Mouse (Mus musculus): ENCODE measurements around the gene Smim24. TPM values are rescaled to one million over a fixed set of nuclear protein-coding genes. Genes with fewer than 3 reads are reported as not detected.
A peak's percentile ranks its signal among the peaks of the same experiment; 100 is the strongest.

Smim24 gene
- 1 to 10 TPM; 1.8 to 2.4 TPM for total RNA-seq (2021)
- long read RNA-seq: 0 reads

DNA sequence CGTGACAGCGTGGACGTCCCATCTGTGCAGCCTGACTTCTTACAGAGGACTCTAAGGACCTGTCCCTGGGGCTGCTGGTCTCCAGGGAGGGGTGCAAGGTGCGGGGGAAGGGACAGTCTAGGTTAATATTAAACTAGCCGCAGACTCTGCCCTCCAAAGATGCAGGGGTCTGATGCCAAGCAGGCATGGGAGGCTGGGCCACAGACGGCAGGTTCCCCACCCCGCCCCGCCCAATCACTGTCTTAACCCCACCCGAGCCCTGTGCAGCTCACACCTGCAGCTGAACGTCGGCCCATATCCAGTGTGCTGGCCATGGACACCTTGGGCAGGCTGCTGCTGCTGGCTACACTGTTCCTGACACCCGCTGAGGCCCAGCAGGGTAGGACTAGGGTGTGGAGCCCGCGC is at the start of gene Smim24:
TSS of gene Smim24 (plus strand) at position 271 of the 405 bp plus-strand sequence.
- no peak for DNase-seq (ENCODE audit: low spot score in 2 of 2)

GRCm38 (mm10) chr10:81344421-81345161 is 48.3 kb upstream of the Smim24 start:
- no peak for DNase-seq (ENCODE audit: low spot score in 2 of 2)

DNA sequence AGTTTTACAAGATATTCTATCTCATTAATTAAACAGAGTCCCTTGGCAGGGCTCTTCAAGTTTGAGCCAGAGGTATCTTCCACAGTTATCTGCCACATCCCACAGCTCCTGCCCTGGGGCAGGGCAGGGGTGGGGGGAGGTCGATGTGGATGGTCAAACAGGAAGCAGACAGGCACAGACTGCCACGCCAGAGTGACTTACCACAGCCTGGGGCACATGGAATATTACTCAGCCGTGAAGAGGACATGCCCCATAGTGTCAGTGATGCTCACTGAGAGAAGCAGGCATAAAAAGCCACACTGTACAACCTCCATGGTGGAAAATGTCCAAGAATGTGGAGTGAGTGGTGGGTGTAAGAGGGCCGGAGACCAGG is 47.7 kb upstream of the Smim24 start:
- no peak for DNase-seq (ENCODE audit: low spot score in 2 of 2)

GRCm38 (mm10) chr10:81346453-81347067 is 46.3 kb upstream of the Smim24 start:
- no peak for DNase-seq (ENCODE audit: low spot score in 2 of 2)

- no peak for DNase-seq (ENCODE audit: low spot score in 2 of 2)
Observed at GRCm38 (mm10) chr10:81349146-81349545, 43.7 kb upstream of the Smim24 start.

DNA sequence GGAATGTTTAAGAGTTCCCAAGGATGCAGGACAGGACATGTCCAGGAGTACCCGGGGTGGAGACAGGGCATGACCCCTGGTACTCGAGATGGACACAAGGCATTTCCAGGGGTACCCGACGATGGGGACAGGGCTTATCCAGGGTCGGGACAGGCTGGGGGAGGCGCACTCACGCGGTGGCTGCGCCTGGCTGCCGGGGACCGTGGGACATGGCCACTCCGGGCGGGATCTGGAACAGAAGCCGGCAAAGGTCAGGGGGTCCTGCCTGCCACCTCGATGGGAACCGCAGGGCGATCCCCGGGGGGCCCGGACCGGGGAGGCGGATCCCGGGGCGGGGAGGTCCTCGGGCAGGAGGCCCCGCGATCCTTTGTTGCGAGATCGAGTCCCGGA is 42.9 kb upstream of the Smim24 start:
- no peak for DNase-seq (ENCODE audit: low spot score in 2 of 2)

DNA sequence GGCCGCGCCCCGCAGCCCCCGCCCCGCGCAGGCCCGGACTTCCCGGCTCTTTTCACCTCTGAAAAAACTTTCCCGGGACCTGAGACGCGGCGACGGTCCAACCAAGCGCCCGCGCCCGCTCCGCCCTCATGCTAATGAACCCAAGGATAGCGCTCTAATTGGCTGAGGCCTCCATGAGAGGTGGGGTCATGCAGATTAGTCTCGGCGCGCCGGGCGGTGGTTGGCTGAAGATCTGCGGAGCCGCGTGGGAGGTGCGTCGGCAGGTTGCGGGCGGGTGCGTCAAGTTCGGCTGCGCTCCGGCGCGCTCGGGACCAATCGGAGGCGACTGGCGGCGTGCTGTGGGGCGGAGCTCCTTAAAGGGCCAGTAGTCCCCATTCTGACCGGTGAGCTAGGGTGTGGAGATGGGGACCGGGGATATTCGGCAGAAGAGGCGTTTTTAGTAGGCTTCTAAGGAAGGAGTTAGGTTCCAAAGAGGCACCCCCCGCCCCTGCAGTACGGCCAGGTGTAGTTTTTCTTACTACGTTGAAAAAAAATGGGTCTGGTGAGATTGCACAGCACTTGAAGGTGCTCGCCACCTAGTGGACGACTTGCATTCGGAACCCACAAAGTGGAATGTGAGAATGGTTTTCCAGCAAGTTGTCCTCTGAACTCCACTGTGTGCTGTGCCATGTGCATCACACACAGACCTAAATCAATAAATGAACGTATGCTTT is 42.3 kb upstream of the Smim24 start, which contains the start of gene Hmg20b:
TSS of gene Hmg20b (minus strand) at position 130 of the 713 bp plus-strand sequence.
- peak; percentile 100 for DNase-seq (ENCODE audit: low spot score in 2 of 2)

GRCm38 (mm10) chr10:81351678-81352291 is 41.1 kb upstream of the Smim24 start:
- no peak for DNase-seq (ENCODE audit: low spot score in 2 of 2)

- DNase-seq (ENCODE audit: low spot score in 2 of 2): no peak
Observed at GRCm38 (mm10) chr10:81354738-81355477, 37.9 kb upstream of the Smim24 start.

DNA sequence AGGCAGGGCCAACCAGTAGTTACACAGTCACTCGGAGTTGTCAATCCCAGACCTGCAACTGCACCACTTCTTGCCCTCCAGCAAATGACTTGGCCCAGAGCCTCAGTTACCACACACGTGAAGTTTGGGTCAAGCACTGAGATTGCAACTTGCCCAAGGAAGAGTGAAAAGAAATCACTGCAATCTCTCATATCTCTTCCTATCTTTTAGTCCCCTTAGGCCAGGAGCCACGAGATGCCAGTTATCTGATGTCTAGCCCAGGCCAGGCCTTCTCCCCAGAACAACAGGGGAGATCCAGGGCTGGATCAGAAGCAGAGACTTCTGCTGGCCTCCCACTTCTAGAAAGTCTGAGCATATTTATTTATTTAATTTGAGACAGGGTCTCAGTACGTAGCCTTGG is 37.3 kb upstream of the Smim24 start:
- DNase-seq (ENCODE audit: low spot score in 2 of 2): no peak

DNA sequence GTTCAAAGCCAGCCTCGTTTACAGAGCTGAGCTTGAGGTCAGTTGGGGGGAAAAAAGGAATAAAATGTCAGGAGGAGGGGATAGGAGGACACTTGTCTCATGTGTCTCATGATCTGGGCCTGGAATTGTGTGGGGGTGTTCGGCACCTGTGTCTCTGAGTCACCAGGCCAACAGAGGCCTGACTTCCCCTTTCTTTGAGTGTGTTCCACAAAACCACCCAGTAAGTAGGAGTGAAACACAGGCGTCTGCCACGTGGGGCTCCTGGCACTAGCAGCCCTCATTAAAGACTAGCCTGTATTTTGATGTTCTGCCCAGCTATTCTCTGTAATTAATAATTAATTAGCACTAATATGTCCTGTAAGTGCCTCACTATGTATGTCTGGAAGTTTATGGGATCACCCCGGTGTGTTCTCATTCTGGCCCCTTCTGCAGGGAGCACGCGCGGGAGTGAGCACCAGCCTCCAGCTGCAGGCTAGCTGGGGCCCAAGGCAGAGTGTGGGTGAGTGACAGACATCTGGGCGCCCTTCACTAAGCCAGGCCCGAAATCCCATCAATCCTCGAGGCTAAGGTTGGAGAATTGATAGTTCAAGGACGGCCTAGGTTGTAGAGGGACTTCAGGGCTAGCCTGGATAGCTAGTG is 36.4 kb upstream of the Smim24 start:
- DNase-seq (ENCODE audit: low spot score in 2 of 2): no peak

DNA sequence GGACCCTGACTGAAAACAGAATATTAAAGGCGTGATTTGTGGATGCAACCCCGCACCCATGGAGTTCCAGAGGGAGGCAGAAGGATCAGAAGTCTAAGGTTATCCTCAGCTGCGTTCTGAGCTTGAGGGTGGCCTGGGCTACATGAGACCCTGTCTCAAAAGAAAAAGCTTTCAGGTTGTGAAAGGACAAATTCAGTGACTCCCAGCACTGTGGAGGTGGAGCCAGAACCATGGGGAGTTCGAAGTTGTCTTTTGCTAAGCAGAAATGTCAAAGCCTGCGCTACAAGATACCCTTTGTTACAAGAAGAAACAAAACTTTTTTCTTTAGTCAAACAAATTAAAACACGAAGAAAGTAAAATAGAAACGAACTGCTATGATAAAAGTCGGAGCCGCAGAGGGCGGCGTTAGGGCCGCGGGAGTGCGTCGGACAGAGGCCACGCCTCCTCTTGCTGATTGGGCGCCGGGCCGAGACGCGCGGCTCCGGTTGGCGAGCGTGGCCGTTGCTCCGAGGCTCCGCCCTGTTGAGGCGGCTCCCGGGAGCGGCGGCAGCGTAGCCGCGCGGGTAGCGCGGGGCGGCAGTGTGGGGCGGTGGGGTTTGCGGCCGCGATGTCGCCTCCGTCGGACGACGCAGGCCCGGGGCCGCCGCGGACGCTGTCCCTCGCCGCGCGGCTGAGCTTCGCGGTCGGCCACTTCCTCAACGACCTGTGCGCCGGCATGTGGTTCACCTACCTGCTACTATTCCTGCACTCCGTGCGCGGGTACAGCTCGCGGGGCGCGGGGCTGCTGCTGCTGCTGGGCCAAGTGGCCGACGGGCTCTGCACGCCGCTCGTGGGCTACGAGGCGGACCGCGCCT is 35.6 kb upstream of the Smim24 start, which contains the start of gene Mfsd12:
TSS of gene Mfsd12 (plus strand) at position 501 of the 854 bp plus-strand sequence.
- peak; percentile 87 to 95 for DNase-seq (ENCODE audit: low spot score in 2 of 2)

DNA sequence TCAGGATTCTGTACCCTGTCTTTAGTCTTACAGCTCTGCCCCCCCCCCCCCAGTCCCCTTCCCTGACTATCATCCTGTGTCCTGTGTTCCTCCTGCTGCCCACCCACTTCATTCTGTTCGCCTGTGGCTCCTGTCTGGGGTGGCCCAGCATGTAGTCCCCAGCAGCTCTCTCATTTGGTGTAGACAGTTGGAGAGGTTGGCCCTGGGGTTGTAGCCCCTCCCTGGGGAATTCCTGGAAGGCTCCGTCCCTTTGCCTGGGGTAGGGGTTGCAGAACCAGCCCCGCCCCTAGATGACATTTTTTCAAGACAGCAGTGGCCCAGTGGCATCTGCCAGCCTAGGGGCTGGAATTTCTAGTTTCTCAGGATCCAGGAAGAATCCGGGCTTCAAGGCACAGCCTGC is 34.6 kb upstream of the Smim24 start:
- DNase-seq (ENCODE audit: low spot score in 2 of 2): no peak

DNA sequence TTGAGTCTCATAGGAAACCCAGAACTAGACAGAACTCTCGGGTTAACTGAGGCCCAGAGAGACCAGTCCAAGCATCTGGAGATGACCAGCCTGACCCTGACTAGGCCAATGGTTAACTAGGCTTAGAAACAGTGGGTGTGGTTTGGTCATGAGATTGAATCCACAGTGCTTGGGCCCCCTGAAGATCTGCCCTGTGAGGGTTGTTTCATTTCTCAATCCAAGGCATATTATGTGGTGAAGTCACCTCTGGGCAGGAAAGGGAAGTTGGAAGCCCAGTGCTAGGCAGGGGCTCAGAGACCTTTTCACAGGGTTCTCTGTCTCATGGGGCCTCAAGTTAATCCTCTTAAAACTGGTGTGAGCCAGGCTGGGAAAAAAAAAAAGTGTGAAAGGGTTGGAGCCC is 34.0 kb upstream of the Smim24 start:
- DNase-seq (ENCODE audit: low spot score in 2 of 2): no peak

GRCm38 (mm10) chr10:81360721-81361120 is 32.1 kb upstream of the Smim24 start:
- DNase-seq (ENCODE audit: low spot score in 2 of 2): no peak

GRCm38 (mm10) chr10:81362336-81362949 is 30.4 kb upstream of the Smim24 start:
- DNase-seq (ENCODE audit: low spot score in 2 of 2): no peak

GRCm38 (mm10) chr10:81363436-81364346 is 29.2 kb upstream of the Smim24 start:
- no peak for DNase-seq (ENCODE audit: low spot score in 2 of 2)

- no peak for DNase-seq (ENCODE audit: low spot score in 2 of 2)
Observed at GRCm38 (mm10) chr10:81364666-81365065, 28.2 kb upstream of the Smim24 start.

All from layer of hippocampus, adult 18-20 months (tissue).